Mouse (Mus musculus): ENCODE measurements around the gene Atp2c1. TPM values are rescaled to one million over a fixed set of nuclear protein-coding genes. Genes with fewer than 3 reads are reported as not detected.

Gene Atp2c1
- polyA plus RNA-seq, 1 experiment: 81.9 TPM

GRCm38 (mm10) chr9:105488363-105488762 lies 38.8 kb downstream of the Atp2c1 start:
- no peak for DNase-seq (ENCODE audit: low spot score)

- DNase-seq (ENCODE audit: low spot score): no peak
Observed at GRCm38 (mm10) chr9:105484338-105485084, 42.6 kb downstream of the Atp2c1 start.

GRCm38 (mm10) chr9:105483880-105484279 lies 43.2 kb downstream of the Atp2c1 start:
- no peak for DNase-seq (ENCODE audit: low spot score)

GRCm38 (mm10) chr9:105482715-105483510 lies 44.2 kb downstream of the Atp2c1 start:
- DNase-seq (ENCODE audit: low spot score): no peak

- no peak for DNase-seq (ENCODE audit: low spot score)
Observed at GRCm38 (mm10) chr9:105482070-105482469, 45.0 kb downstream of the Atp2c1 start.

GRCm38 (mm10) chr9:105476134-105476533 lies 51.0 kb downstream of the Atp2c1 start:
- DNase-seq (ENCODE audit: low spot score): no peak

- DNase-seq (ENCODE audit: low spot score): no peak
Observed at GRCm38 (mm10) chr9:105474910-105475309, 52.2 kb downstream of the Atp2c1 start.

GRCm38 (mm10) chr9:105467787-105468186 lies 59.3 kb downstream of the Atp2c1 start:
- no peak for DNase-seq (ENCODE audit: low spot score)

GRCm38 (mm10) chr9:105461496-105461895 lies 65.6 kb downstream of the Atp2c1 start:
- no peak for DNase-seq (ENCODE audit: low spot score)

GRCm38 (mm10) chr9:105459032-105459431 lies 68.1 kb downstream of the Atp2c1 start:
- no peak for DNase-seq (ENCODE audit: low spot score)

GRCm38 (mm10) chr9:105408549-105408948 lies 118.6 kb downstream of the Atp2c1 start:
- DNase-seq (ENCODE audit: low spot score): no peak

- DNase-seq (ENCODE audit: low spot score): peak; percentile 93
Observed at GRCm38 (mm10) chr9:105395218-105395627, 131.9 kb downstream of the Atp2c1 start, which contains the start of the genes Aste1 and Nek11. TSS of gene Aste1 (plus strand) at chr9:105395392. TSS of gene Nek11 (minus strand) at chr9:105395524.

- no peak for DNase-seq (ENCODE audit: low spot score)
Observed at GRCm38 (mm10) chr9:105394720-105395119, 132.4 kb downstream of the Atp2c1 start.

GRCm38 (mm10) chr9:105390616-105391015 lies 136.5 kb downstream of the Atp2c1 start:
- DNase-seq (ENCODE audit: low spot score): no peak

GRCm38 (mm10) chr9:105389289-105389688 lies 137.8 kb downstream of the Atp2c1 start:
- peak; percentile 34 for DNase-seq (ENCODE audit: low spot score)

GRCm38 (mm10) chr9:105387403-105387802 lies 139.7 kb downstream of the Atp2c1 start:
- no peak for DNase-seq (ENCODE audit: low spot score)

- no peak for DNase-seq (ENCODE audit: low spot score)
Observed at GRCm38 (mm10) chr9:105379533-105380145, 147.5 kb downstream of the Atp2c1 start.

- no peak for DNase-seq (ENCODE audit: low spot score)
Observed at GRCm38 (mm10) chr9:105377622-105378021, 149.5 kb downstream of the Atp2c1 start.

- DNase-seq (ENCODE audit: low spot score): no peak
Observed at GRCm38 (mm10) chr9:105376954-105377530, 150.1 kb downstream of the Atp2c1 start.

GRCm38 (mm10) chr9:105376411-105376810 lies 150.7 kb downstream of the Atp2c1 start:
- DNase-seq (ENCODE audit: low spot score): no peak

GRCm38 (mm10) chr9:105374361-105374760 lies 152.8 kb downstream of the Atp2c1 start:
- no peak for DNase-seq (ENCODE audit: low spot score)

- no peak for DNase-seq (ENCODE audit: low spot score)
Observed at GRCm38 (mm10) chr9:105368605-105369004, 158.5 kb downstream of the Atp2c1 start.

Data from urinary bladder, adult 2 months (tissue).